Mouse (Mus musculus) mature B cell (primary cell): ENCODE data around the gene Gm47791.

Experiments
- in situ Hi-C: fragments of 300-500 bp; cut with MboI; formaldehyde crosslinking; loops from 2 replicates; pipeline ENCODE4 v1.14.3; 2019

The Gm47791 gene

GRCm38 (mm10) chr1:82724339-82725025, 46.6 kb downstream of the Gm47791 start, which contains the start of gene Mff:
TSS of gene Mff (plus strand) at chr1:82724890.
- in situ Hi-C loops = no loop called here
